In the genomic region with DNA sequence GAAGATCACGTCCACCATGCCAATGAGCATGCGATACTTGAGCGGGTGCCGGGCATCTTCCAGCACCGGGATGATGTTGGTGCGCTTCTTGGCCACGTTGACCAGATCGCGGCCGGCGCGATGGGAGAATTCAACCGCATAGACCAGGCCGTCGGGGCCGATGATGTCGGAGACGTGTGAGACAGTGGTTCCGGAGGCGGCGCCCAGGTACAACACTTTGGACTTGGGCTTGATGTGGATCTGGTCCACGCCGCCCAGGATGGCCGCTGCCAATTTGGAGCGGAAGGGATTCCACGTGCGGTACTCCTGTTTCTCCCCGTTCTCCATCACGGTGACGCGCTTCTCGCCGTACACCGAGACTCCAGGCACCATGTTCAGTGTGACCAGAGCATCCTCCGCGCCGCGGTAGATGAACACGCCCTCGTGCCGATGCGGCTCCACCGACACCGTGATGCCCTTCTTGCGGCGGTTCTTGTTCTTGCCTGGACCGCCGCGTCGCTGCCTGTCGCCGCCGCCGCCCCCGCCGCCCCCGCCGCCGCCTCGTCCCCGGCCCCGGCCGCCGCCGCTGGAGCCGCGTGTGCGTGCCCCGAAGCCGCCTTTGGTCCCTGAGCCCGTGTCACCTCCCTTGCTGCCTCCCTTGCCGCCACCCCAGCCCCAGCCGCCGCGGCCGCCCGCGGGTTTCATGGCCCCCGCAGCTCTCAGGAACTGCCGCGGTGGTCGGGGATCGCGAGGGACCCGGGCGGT, we compare ENCODE assay signal across 7 mouse cellular contexts. TPM values are rescaled to one million over a fixed set of nuclear protein-coding genes. Genes with fewer than 3 reads are reported as not detected.
DNase-seq lines count a peak whose midpoint lies in the region; ATAC-seq and TF ChIP-seq lines count a peak whose summit lies in the region.

No protein-coding gene starts in this region.

- H3K9ac ChIP-seq in embryonic facial prominence, embryonic 12.5 days = peak overlapping the region; percentile 38; the same call in 1 of the 2 replicates
- H3K9ac ChIP-seq in intestine, embryonic 16.5 days (ENCODE audit: low read depth, low read length) = no peak overlapping the region
- H3K9ac ChIP-seq in midbrain, embryonic 12.5 days (replicated peaks) = peak overlapping the region; percentile 74

- TF ChIP-seq CTCF in thymus, adult 2 months (IDR thresholded peaks at IDR 0.05; ENCODE audit: borderline replicate concordance, control insufficient read depth, extremely low read depth, insufficient read depth, low read length, poor library complexity) = no peak

- 9% methylated on average over 86 of the region's 86 CpGs for WGBS in thymus, adult 2 months
- 3% methylated on average over 85 of the region's 86 CpGs for WGBS in embryonic facial prominence, embryonic 12.5 days
- WGBS in intestine, embryonic 16.5 days = 4% methylated on average over 86 of the region's 86 CpGs
- 3% methylated on average over 83 of the region's 86 CpGs for WGBS in midbrain, embryonic 12.5 days

- no peaks in the 10 kb centered on the region for H3K36me3 ChIP-seq in thymus, adult 2 months (ENCODE audit: control insufficient read depth, insufficient read depth, low read length)
- H3K36me3 ChIP-seq in embryonic facial prominence, embryonic 12.5 days = no peaks in the 10 kb centered on the region
- no peaks in the 10 kb centered on the region for H3K36me3 ChIP-seq in intestine, embryonic 16.5 days (ENCODE audit: control insufficient read depth, insufficient read depth, low read length)
- H3K36me3 ChIP-seq in midbrain, embryonic 12.5 days = no peaks in the 10 kb centered on the region

- H3K9me3 ChIP-seq in embryonic facial prominence, embryonic 12.5 days = no peaks in the 10 kb centered on the region
- H3K9me3 ChIP-seq in intestine, embryonic 16.5 days (ENCODE audit: control insufficient read depth, low read length) = no peaks in the 10 kb centered on the region
- H3K9me3 ChIP-seq in midbrain, embryonic 12.5 days = no peaks in the 10 kb centered on the region

- no peak for ATAC-seq in embryonic facial prominence, embryonic 12.5 days (ENCODE audit: insufficient number of reproducible peaks, insufficient read depth, low FRiP score, low TSS enrichment)
- no peak for ATAC-seq in intestine, embryonic 16.5 days
- ATAC-seq in midbrain, embryonic 12.5 days (ENCODE audit: low FRiP score, low read depth) = peak; percentile 65

- no peak overlapping the region for H3K27ac ChIP-seq in thymus, adult 2 months (ENCODE audit: control insufficient read depth, insufficient read depth, low read length)
- no peak overlapping the region for H3K27ac ChIP-seq in embryonic facial prominence, embryonic 12.5 days
- H3K27ac ChIP-seq in intestine, embryonic 16.5 days (ENCODE audit: low read length) = no peak overlapping the region
- peak overlapping the region; percentile 79 for H3K27ac ChIP-seq in midbrain, embryonic 12.5 days (replicated peaks)

- TF ChIP-seq POLR2A in thymus, adult 2 months (IDR thresholded peaks at IDR 0.05; ENCODE audit: control insufficient read depth, extremely low read depth, insufficient read depth, low read length, poor library complexity) = no peak

- peaks cover 11% of the 10 kb centered on the region; the same call in 1 of the 2 replicates for H3K27me3 ChIP-seq in thymus, adult 2 months (ENCODE audit: control insufficient read depth, insufficient read depth, low read length)
- peaks cover 53% of the 10 kb centered on the region for H3K27me3 ChIP-seq in embryonic facial prominence, embryonic 12.5 days
- H3K27me3 ChIP-seq in intestine, embryonic 16.5 days (replicated peaks; ENCODE audit: control insufficient read depth, insufficient read depth, low read length) = peaks cover 32% of the 10 kb centered on the region
- H3K27me3 ChIP-seq in midbrain, embryonic 12.5 days = peaks cover 60% of the 10 kb centered on the region

- peaks cover 6% of the 10 kb centered on the region; the same call in 1 of the 2 replicates for H3K4me1 ChIP-seq in thymus, adult 2 months (replicated peaks; ENCODE audit: control insufficient read depth, insufficient read depth, low read length)
- H3K4me1 ChIP-seq in embryonic facial prominence, embryonic 12.5 days = peaks cover 13% of the 10 kb centered on the region
- H3K4me1 ChIP-seq in intestine, embryonic 16.5 days (ENCODE audit: control insufficient read depth, insufficient read depth, low read length) = peaks cover 11% of the 10 kb centered on the region
- peaks cover 12% of the 10 kb centered on the region; the same call in 1 of the 2 replicates for H3K4me1 ChIP-seq in midbrain, embryonic 12.5 days

- peak overlapping the region; percentile 48 for H3K4me3 ChIP-seq in thymus, adult 2 months (ENCODE audit: control insufficient read depth, insufficient read depth, low read length)
- H3K4me3 ChIP-seq in embryonic facial prominence, embryonic 12.5 days = peak overlapping the region; percentile 46
- H3K4me3 ChIP-seq in intestine, embryonic 16.5 days (ENCODE audit: low read length) = peak overlapping the region; percentile 42
- peak overlapping the region; percentile 79 for H3K4me3 ChIP-seq in midbrain, embryonic 12.5 days

- H3K4me2 ChIP-seq in embryonic facial prominence, embryonic 12.5 days (replicated peaks) = peak overlapping the region; percentile 71
- peak overlapping the region; percentile 62 for H3K4me2 ChIP-seq in intestine, embryonic 16.5 days (ENCODE audit: low read depth, low read length)
- H3K4me2 ChIP-seq in midbrain, embryonic 12.5 days (replicated peaks) = peak overlapping the region; percentile 94

- DNase-seq in thymus, adult 2 months = no peak
- DNase-seq in thymus, postnatal 10 days (ENCODE audit: low spot score in 2 of 2) = no peak
- no peak for DNase-seq in natural killer cell, adult 2 months (ENCODE audit: low spot score in 2 of 2)
- no peak for DNase-seq in kidney, adult 9 months

RNA-seq across cellular contexts. Expression of gene Fbll1, which starts 0.8 kb away (rescaled TPM):
- 0.11 and 0.15 TPM in 2 replicates for polyA plus RNA-seq in thymus, adult 2 months (2012; rRNA removed)
- 1.3 and 1.5 TPM in 2 replicates for polyA plus RNA-seq in embryonic facial prominence, embryonic 12.5 days (2016; fragmentation: Nextera tagmentation; extraction: Ambion mirVana)
- polyA plus RNA-seq in intestine, embryonic 16.5 days (2015; fragmentation: Nextera tagmentation; extraction: Ambion mirVana) = 0.11 TPM in 1 of 2 replicates, not detected in the other
- polyA plus RNA-seq in midbrain, embryonic 12.5 days (2016; fragmentation: Nextera tagmentation; extraction: Ambion mirVana) = 9.0 and 11.1 TPM in 2 replicates

RNA-seq across cellular contexts. Expression of gene Pank3, which starts 28.6 kb away (rescaled TPM):
- polyA plus RNA-seq in thymus, adult 2 months (2012; rRNA removed) = 8.7 and 9.5 TPM in 2 replicates
- polyA plus RNA-seq in embryonic facial prominence, embryonic 12.5 days (2016; fragmentation: Nextera tagmentation; extraction: Ambion mirVana) = 21.2 and 23.1 TPM in 2 replicates
- polyA plus RNA-seq in intestine, embryonic 16.5 days (2015; fragmentation: Nextera tagmentation; extraction: Ambion mirVana) = 27.1 and 34.9 TPM in 2 replicates
- polyA plus RNA-seq in midbrain, embryonic 12.5 days (2016; fragmentation: Nextera tagmentation; extraction: Ambion mirVana) = 30.0 and 33.9 TPM in 2 replicates

RNA-seq across cellular contexts. Expression of gene Rars, which starts 36.4 kb away (rescaled TPM):
- 15.8 and 16.2 TPM in 2 replicates for polyA plus RNA-seq in thymus, adult 2 months (2012; rRNA removed)
- 84.7 and 88.0 TPM in 2 replicates for polyA plus RNA-seq in embryonic facial prominence, embryonic 12.5 days (2016; fragmentation: Nextera tagmentation; extraction: Ambion mirVana)
- 132 and 139 TPM in 2 replicates for polyA plus RNA-seq in intestine, embryonic 16.5 days (2015; fragmentation: Nextera tagmentation; extraction: Ambion mirVana)
- 81.2 and 85.0 TPM in 2 replicates for polyA plus RNA-seq in midbrain, embryonic 12.5 days (2016; fragmentation: Nextera tagmentation; extraction: Ambion mirVana)
